Mouse (Mus musculus): ENCODE data around the gene H2-Q10. TPM values are rescaled to one million over a fixed set of nuclear protein-coding genes. Genes with fewer than 3 reads are reported as not detected.

The H2-Q10 gene
- total RNA-seq, 2 experiments from 2014 or later: 0.19 to 0.33 TPM

GRCm38 (mm10) chr17:35509284-35509683 is 39.4 kb downstream of the H2-Q10 start:
- intact Hi-C loops (cut with DNase I): loop anchor here (1.0 kb wide), 1 partner anchor 25 kb away; no protein-coding TSS in a partner anchor
- DNase-seq: no peak

- intact Hi-C loops (cut with DNase I): no loop called here
- DNase-seq: no peak
These were observed 43.2 kb downstream of the H2-Q10 start for GRCm38 (mm10) chr17:35512916-35513626.

GRCm38 (mm10) chr17:35513886-35514285 is 44.0 kb downstream of the H2-Q10 start:
- peak; percentile 74 to 86 for DNase-seq
- intact Hi-C loops (cut with DNase I): no loop called here

GRCm38 (mm10) chr17:35514756-35515155 is 44.9 kb downstream of the H2-Q10 start:
- intact Hi-C loops (cut with DNase I): no loop called here
- no peak for DNase-seq

- DNase-seq: peak in 1 of 2 experiments; percentile 18
- intact Hi-C loops (cut with DNase I): no loop called here
These were observed 46.2 kb downstream of the H2-Q10 start for GRCm38 (mm10) chr17:35515911-35516640.

GRCm38 (mm10) chr17:35516652-35517500 is 47.0 kb downstream of the H2-Q10 start, which contains the start of the genes Tcf19 and Cchcr1:
Gene Tcf19, minus strand, starts transcription at chr17:35516824.
Gene Cchcr1, plus strand, starts transcription at chr17:35517100.
- peak; percentile 93 for DNase-seq
- intact Hi-C loops (cut with DNase I): no loop called here

- peak; percentile 13 to 24 for DNase-seq
- intact Hi-C loops (cut with DNase I): no loop called here
These were observed 47.6 kb downstream of the H2-Q10 start for GRCm38 (mm10) chr17:35517526-35517925.

Other genes starting within 250 kb of the H2-Q10 start
- not detected for gene Gm16181, start 249.3 kb upstream of the H2-Q10 start, total RNA-seq (2021)
- 1 to 10 TPM; 2.0 to 2.6 TPM for gene Atp6v1g2, start 236.4 kb upstream of the H2-Q10 start, total RNA-seq (2021)
- 1 to 10 TPM; 8.0 to 8.5 TPM for gene Nfkbil1, start 234.3 kb upstream of the H2-Q10 start, total RNA-seq (2021)
- gene Ddx39b, start 228.3 kb upstream of the H2-Q10 start, total RNA-seq (2021): 10 to 100 TPM; 83.3 to 97.3 TPM
- 100 to 1,000 TPM in 1 of 2 experiments, 10 to 100 TPM in 1; 87.6 to 133 TPM for gene H2-D1, start 207.4 kb upstream of the H2-Q10 start, total RNA-seq (2021)
- gene H2-Q1, start 149.7 kb upstream of the H2-Q10 start, total RNA-seq (2021): 1 to 10 TPM; 1.1 to 1.4 TPM
- gene H2-Q2, start 127.8 kb upstream of the H2-Q10 start, total RNA-seq (2021): 1 to 10 TPM in 1 of 2 experiments, under 1 TPM in 1; 0.64 to 1.4 TPM
- 10 to 100 TPM; 10.1 to 13.8 TPM for gene H2-Q4, start 90.5 kb upstream of the H2-Q10 start, total RNA-seq (2021)
- 1 to 10 TPM in 1 of 2 experiments, under 1 TPM in 1; 0.78 to 1.6 TPM for gene H2-Q6, start 45.2 kb upstream of the H2-Q10 start, total RNA-seq (2021)
- 1 to 10 TPM in 1 of 2 experiments, under 1 TPM in 1; 0.94 to 2.1 TPM for gene H2-Q7, start 30.9 kb upstream of the H2-Q10 start, total RNA-seq (2021)
- not detected for gene Pou5f1, start 35.9 kb downstream of the H2-Q10 start, total RNA-seq (2021)
- 1 to 10 TPM; 3.4 to 5.2 TPM for gene Tcf19, start 46.7 kb downstream of the H2-Q10 start, total RNA-seq (2021)
- gene Cchcr1, start 47.0 kb downstream of the H2-Q10 start, total RNA-seq (2021): 1 to 10 TPM; 2.3 to 2.9 TPM
- not detected for gene Psors1c2, start 63.1 kb downstream of the H2-Q10 start, total RNA-seq (2021)
- gene Cdsn, start 82.0 kb downstream of the H2-Q10 start, total RNA-seq (2021): under 1 TPM; 0.19 to 0.39 TPM
- not detected for gene 2300002M23Rik, start 97.4 kb downstream of the H2-Q10 start, total RNA-seq (2021)
- not detected for gene Sfta2, start 131.5 kb downstream of the H2-Q10 start, total RNA-seq (2021)
- gene Gm9573, start 156.5 kb downstream of the H2-Q10 start, total RNA-seq (2021): not detected
- gene Mucl3, start 173.6 kb downstream of the H2-Q10 start, total RNA-seq (2021): not detected
- 10 to 100 TPM; 31.9 to 33.0 TPM for gene Vars2, start 197.5 kb downstream of the H2-Q10 start, total RNA-seq (2021)
- 10 to 100 TPM; 16.9 to 17.4 TPM for gene Gtf2h4, start 203.7 kb downstream of the H2-Q10 start, total RNA-seq (2021)
- 10 to 100 TPM; 29.3 to 37.4 TPM for gene Ddr1, start 234.5 kb downstream of the H2-Q10 start, total RNA-seq (2021)

Measured in heart, postnatal 36 days (tissue).